Mouse (Mus musculus) kidney, adult 8-10 months (tissue): ENCODE data around the gene Armh2.
"Not testable (repeated sequence)": the region's sequence is repeated elsewhere in the genome, so short reads cannot be mapped to it uniquely, and the experiment has no call there.

Experiments
- DNase-seq, 2 experiments: peaks; one replicate each; pipeline ENCODE4 v3.0.0; 2022

Armh2 gene

GRCm38 (mm10) chr13:24757820-24758564, 17.0 kb downstream of the Armh2 start:
- DNase-seq, result no peak

GRCm38 (mm10) chr13:24759451-24759850, 18.4 kb downstream of the Armh2 start:
- DNase-seq, result no peak

DNA sequence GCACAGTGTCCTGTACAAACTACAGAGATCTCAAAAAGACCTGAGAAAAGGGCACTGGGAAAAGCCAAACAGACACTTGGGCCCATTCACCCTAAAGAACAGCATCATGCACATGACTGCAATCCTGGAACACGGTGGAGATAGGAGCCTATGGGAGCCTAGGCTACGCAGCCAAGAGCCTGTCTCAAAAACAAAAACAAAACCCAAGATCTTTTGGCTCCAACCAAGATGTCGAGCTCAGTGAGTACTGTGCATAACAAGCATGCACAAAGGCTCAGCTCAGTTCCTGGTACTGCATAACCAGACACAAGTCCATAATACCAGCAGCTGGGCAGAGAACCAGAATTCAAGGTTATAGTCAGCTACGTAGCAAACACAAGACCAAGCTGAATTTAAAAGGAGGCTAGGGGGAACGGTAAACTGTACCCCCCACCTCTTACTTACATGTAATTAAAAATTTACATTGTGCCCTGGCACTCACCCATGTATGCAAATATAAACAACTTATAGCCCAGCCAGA, 19.4 kb downstream of the Armh2 start:
- peak in 1 of 2 experiments; percentile 19 for DNase-seq

GRCm38 (mm10) chr13:24761083-24761402, 20.0 kb downstream of the Armh2 start:
- DNase-seq, result no peak

- DNase-seq, result peak; percentile 85 to 90
Measured at GRCm38 (mm10) chr13:24761403-24762227, 20.6 kb downstream of the Armh2 start, which contains the start of gene Gmnn. Gene Gmnn (minus strand): TSS chr13:24761923.

GRCm38 (mm10) chr13:24762254-24762653, 21.2 kb downstream of the Armh2 start:
- no peak for DNase-seq

DNA sequence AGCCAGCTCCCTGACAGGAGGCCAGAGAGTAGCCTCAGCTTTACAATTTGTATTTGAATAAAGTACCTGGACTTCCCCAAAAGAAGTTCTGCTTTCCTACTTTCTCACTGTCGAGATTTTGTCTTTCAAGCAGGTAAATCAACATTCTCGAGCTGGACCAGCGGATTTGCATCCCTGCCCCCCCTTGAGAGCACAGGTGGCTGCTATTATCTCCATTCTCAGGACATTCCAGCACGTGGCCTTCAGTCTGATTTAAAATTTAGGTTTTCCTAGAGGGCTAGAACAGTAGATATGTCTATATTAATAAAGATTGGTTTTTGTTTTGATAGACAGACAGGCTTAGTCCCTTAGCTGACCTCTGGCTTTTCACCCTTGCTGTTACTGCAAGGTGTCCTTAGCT, 26.8 kb downstream of the Armh2 start:
- not testable (repeated sequence) for DNase-seq

DNA sequence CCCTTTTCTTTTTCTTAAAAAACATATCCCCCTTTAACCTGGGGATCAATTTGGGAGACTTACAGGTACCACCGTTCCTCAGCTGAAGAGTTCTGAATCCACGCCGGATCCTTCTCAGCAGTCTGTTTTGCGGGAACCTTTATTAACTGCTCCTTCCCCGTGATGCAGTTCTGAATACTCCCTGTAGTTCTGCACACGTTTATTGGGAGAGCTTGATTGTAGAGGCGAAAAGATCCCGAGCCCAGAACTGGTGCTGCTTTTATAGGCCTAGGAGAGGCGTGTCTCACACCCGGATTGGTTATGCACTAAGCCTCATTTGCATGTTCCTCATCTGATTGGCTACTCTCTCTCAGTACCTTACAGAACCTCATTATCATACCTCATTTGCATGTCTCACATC, 30.4 kb downstream of the Armh2 start:
- DNase-seq, result not testable (repeated sequence)

DNA sequence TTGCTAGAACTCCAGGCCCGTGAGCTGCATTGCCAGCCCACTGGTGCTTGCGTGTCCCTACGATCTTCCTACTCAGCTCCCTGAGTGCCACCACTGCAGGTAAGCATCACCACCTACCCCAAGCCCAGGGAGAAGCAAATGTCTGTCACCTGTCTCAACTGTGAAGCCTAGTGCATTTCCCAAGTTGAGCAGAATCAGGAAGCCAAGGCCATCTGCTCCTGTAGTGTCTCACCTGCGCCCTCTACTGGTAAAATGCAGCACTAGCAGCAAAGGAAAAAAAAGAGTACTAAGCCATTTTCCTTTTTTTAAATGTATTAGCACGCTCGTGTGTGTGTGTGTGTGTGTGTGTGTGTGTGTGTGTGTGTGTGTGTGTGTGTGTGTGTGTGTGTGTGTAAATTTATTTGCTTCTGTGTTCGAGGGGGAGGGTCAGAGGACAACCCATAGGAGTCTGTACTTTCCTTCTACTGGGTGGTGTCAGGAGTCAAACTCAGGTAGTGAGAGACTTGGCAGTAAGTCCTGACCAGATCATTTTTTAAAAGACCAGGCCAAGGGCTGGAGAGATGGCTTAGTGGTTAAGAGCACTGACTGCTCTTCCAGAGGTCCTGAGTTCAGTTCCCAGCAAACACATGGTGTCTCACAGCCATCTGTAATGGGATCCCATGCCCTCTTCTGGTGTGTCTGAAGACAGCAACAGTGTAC, 35.3 kb downstream of the Armh2 start:
- peak; percentile 48 to 50 for DNase-seq

DNA sequence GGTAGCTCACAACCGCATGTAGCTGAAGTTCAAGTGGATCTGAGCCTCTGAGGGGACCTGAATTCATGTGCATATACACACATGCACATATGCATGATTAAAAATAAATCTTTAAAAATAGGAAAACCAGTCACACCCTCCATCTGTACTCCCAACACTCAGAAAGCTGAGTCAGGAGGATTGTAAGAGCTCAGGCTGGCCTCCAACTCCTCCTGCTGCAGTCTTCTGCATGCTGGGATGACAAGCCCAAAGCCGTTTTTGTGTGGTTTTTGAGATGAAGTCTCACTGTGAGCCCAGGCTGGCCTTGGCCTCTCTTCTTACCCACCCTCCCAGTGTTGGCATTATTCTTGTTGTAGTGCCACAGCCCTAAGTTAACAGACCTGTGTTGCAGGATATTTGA, 37.0 kb downstream of the Armh2 start:
- DNase-seq, result no peak

DNA sequence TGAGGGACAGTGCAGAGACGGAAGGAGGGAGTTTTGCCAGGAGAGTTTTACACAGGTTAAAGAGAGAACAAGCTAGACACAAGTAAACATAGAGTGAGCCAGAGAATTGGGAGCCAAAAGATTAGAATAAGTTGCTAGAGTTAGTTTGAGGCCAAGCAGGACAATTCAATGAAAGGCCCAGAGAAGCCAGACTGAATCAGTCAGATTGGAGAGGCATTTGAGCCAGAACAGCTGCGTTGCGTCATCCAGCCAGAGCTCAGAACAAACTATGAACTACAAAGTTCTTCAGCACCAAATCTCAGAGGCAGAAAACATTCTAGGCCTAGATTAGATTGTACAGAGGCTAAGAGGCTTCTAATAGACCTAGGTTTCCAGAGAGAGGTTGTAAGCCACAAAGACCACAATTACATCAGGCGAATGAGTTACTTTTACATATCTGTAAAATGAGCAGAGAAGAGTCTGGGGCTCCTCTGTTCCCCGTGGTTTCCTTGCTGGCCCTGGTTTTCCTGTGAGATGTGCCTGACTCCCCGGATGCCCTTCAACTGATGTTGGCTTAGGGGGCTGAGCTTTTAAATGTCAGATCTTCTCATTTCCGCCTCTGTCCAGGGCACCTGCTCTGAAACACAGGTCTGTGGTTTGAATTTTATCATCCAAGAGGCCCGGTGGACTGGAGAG, 37.8 kb downstream of the Armh2 start:
- DNase-seq, result no peak

- DNase-seq, result no peak
Measured at GRCm38 (mm10) chr13:24781916-24782315, 40.9 kb downstream of the Armh2 start.

DNA sequence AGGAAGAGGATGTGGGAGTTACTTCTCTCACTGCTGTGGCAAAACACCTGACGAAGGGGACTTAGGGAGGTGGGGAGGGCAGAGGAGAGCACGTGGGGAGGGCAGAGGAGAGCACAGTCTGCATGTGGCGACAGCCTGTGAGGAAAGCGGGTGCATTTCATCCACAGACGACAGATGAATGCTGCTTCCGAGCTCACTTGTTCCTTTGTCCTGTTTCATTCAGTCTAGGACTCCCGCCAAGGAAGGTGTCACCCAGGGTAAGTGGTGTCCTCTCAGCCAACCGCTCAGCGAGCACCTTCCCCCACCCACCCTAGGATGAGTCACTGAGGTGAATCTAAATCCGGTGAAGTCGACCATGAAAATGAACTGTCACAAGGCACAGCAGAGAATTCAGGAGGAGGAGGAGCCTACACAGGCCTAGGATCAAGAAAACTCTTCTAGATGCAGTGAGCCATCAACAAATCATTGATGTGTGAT, 45.0 kb downstream of the Armh2 start:
- peak; percentile 55 to 67 for DNase-seq

DNA sequence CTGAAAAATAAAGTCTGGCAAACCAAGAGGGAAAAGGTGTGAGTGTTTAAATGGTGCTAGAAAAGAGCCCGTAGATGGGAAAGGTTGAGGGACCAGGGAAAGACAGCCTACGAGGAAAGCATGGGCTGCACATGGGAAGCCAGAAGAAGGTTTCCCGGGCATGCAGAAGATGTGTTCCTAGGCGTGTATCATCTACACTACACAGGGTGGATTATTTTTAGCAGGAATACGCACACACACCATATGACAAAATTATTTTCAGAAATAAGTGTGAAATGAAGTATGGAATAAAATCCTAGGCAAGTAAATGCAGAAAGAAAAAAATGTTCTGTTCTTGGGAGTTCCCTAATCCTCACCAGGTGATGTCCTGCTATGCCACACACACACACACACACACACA, 46.4 kb downstream of the Armh2 start:
- no peak for DNase-seq

GRCm38 (mm10) chr13:24791349-24791748, 50.3 kb downstream of the Armh2 start:
- no peak for DNase-seq

DNA sequence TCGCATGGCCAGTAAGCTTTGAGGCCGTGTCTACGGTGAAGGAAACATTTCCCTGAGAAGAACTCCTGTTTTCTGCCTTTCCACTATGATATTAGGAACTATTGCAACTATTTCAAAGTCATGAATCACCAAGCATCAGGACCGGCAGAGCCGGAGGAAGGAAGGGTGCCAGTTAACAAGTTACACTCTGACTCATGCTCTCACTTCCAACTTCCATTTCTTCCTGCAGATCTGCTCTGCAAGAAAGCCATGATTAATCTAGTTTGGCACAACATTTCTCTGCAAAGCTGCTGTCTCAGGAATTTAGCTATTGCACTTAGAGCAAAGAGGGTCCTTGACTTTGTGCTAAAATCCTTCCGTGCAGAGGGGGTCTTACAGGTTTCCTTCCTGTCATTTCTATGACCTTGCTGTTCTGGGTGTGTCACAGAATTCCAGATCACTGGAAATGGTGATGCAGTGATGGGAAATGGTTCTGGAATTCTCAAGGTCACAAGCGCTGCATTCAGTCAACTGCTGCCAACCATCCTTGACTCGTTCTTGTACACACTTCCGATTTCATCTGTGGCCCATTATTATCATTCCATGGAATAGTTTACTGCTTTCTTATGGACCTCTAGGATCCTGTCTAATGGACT, 51.5 kb downstream of the Armh2 start:
- DNase-seq, result no peak
